Mouse (Mus musculus) E14TG2a.4 (cell line): ENCODE results near the gene Snrpc.

Experiments used
- CTCF ChIP-seq: conservative IDR thresholded peaks from 2 replicates; pipeline ENCODE4 v1.5.1; 2014; ENCODE audit warnings: low read length
- NANOG ChIP-seq: IDR thresholded peaks from 2 replicates; pipeline ENCODE4 v1.6.1; 2014; ENCODE audit warnings: borderline replicate concordance, low read length, mixed read lengths
- POU5F1 ChIP-seq: IDR thresholded peaks from 2 replicates; pipeline ENCODE4 v1.6.1; 2014; ENCODE audit warnings: low read length, borderline replicate concordance

GRCm38 (mm10) chr17:27856265-27856797 lies 18.4 kb downstream of the Snrpc start, which contains the start of gene Uhrf1bp1:
- no peak for TF ChIP-seq CTCF
- TF ChIP-seq NANOG = no peak
- TF ChIP-seq POU5F1 = no peak
